8 mouse cellular contexts compared by ENCODE assay signal in the genomic region with DNA sequence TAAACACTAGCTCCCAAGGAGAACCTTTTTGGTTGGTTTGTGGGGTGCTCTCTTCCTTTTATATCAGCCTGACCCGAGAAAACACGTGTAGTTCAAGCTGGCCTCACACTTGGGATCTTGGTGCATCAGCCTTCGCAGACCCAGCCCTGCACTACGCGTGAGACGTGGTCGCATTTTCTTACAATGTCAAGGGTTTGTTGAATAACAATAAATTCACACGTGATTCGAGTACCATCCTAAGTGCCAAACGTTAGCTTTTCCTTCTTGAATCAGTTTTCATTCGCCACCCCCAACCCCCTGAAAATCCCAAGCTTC. TPM values are rescaled to one million over a fixed set of nuclear protein-coding genes. Genes with fewer than 3 reads are reported as not detected.
DNase-seq lines count a peak whose midpoint lies in the region; ATAC-seq and TF ChIP-seq lines count a peak whose summit lies in the region.

No protein-coding gene starts in this region.

- peak overlapping the region; percentile 92 for H3K27ac ChIP-seq in kidney, postnatal 0 days
- peak overlapping the region; percentile 93 for H3K27ac ChIP-seq in hindbrain, embryonic 16.5 days (ENCODE audit: low read depth, low read length)
- H3K27ac ChIP-seq in midbrain, embryonic 15.5 days = peak overlapping the region; percentile 95

- peak overlapping the region; percentile 61 for H3K4me2 ChIP-seq in kidney, postnatal 0 days (ENCODE audit: low read length)
- H3K4me2 ChIP-seq in hindbrain, embryonic 16.5 days (ENCODE audit: low read length) = peak overlapping the region; percentile 78
- H3K4me2 ChIP-seq in midbrain, embryonic 15.5 days = peak overlapping the region; percentile 76

- no peak for TF ChIP-seq CTCF in kidney, postnatal 0 days (IDR thresholded peaks at IDR 0.05; ENCODE audit: low read depth)

- DNase-seq in kidney, postnatal 0 days (ENCODE audit: low spot score) = no peak
- DNase-seq in kidney, adult 18-20 months = no peak
- DNase-seq in gastrocnemius, postnatal 4 days (ENCODE audit: low spot score in 2 of 2) = no peak
- no peak for DNase-seq in left cerebral cortex, postnatal 4 days
- no peak for DNase-seq in natural killer cell, adult 2 months (ENCODE audit: low spot score in 2 of 2)

- no peak; the same call in 1 of the 2 replicates for ATAC-seq in kidney, postnatal 0 days (replicated peaks; ENCODE audit: low FRiP score, low read depth)
- ATAC-seq in common myeloid progenitor, adult 5-6 weeks (replicated peaks; ENCODE audit: low read depth, poor library complexity, severe bottlenecking) = peak; percentile 6; the same call in 1 of the 2 replicates
- peak; percentile 5 for ATAC-seq in hindbrain, embryonic 16.5 days
- no peak; the same call in 1 of the 2 replicates for ATAC-seq in midbrain, embryonic 15.5 days (replicated peaks)

- H3K36me3 ChIP-seq in kidney, postnatal 0 days (ENCODE audit: insufficient read depth, low read length) = peaks cover 6% of the 10 kb centered on the region
- no peaks in the 10 kb centered on the region for H3K36me3 ChIP-seq in hindbrain, embryonic 16.5 days (ENCODE audit: control insufficient read depth, insufficient read depth, low read length)
- H3K36me3 ChIP-seq in midbrain, embryonic 15.5 days (replicated peaks) = 0 out of 2 replicates have a peak, but pooled peaks cover 5% of the 10 kb centered on the region

- H3K4me3 ChIP-seq in kidney, postnatal 0 days (replicated peaks; ENCODE audit: low read depth, low read length) = peak overlapping the region; percentile 66
- peak overlapping the region; percentile 82 for H3K4me3 ChIP-seq in hindbrain, embryonic 16.5 days (ENCODE audit: low read length)
- peak overlapping the region; percentile 68 for H3K4me3 ChIP-seq in midbrain, embryonic 15.5 days

- no peaks in the 10 kb centered on the region for H3K27me3 ChIP-seq in kidney, postnatal 0 days (ENCODE audit: insufficient read depth, low read length)
- H3K27me3 ChIP-seq in hindbrain, embryonic 16.5 days (replicated peaks; ENCODE audit: control insufficient read depth, insufficient read depth, low read length) = no peaks in the 10 kb centered on the region
- no peaks in the 10 kb centered on the region for H3K27me3 ChIP-seq in midbrain, embryonic 15.5 days (replicated peaks)

- no peaks in the 10 kb centered on the region for H3K9me3 ChIP-seq in kidney, postnatal 0 days (replicated peaks; ENCODE audit: low read length)
- no peaks in the 10 kb centered on the region for H3K9me3 ChIP-seq in hindbrain, embryonic 16.5 days (ENCODE audit: control insufficient read depth, low read length)
- no peaks in the 10 kb centered on the region for H3K9me3 ChIP-seq in midbrain, embryonic 15.5 days

- H3K4me1 ChIP-seq in kidney, postnatal 0 days (replicated peaks; ENCODE audit: insufficient read depth, low read length) = peaks cover 11% of the 10 kb centered on the region; the same call in 1 of the 2 replicates
- H3K4me1 ChIP-seq in hindbrain, embryonic 16.5 days (ENCODE audit: control insufficient read depth, insufficient read depth, low read depth, low read length) = peaks cover 24% of the 10 kb centered on the region
- H3K4me1 ChIP-seq in midbrain, embryonic 15.5 days = peaks cover 38% of the 10 kb centered on the region

- peak overlapping the region; percentile 78 for H3K9ac ChIP-seq in kidney, postnatal 0 days (ENCODE audit: low read depth, low read length)
- peak overlapping the region; percentile 94 for H3K9ac ChIP-seq in hindbrain, embryonic 16.5 days (ENCODE audit: low read depth, low read length)
- peak overlapping the region; percentile 80 for H3K9ac ChIP-seq in midbrain, embryonic 15.5 days

- intact Hi-C loops in left cerebral cortex, postnatal 4 days (cut with DNase I) = loop anchor here (10.0 kb wide), 1 partner anchor 65 kb away; no protein-coding TSS in a partner anchor

- 3% methylated on average over 11 of the region's 11 CpGs for WGBS in kidney, postnatal 0 days
- 5% methylated on average over 11 of the region's 11 CpGs for WGBS in hindbrain, embryonic 16.5 days
- WGBS in midbrain, embryonic 15.5 days = 2% methylated on average over 11 of the region's 11 CpGs

RNA-seq across cellular contexts. Expression of a gene that starts 14.0 kb away (rescaled TPM):
- polyA plus RNA-seq in kidney, postnatal 0 days (2015; fragmentation: Nextera tagmentation; extraction: Ambion mirVana) = 131 and 148 TPM in 2 replicates
- total RNA-seq in common myeloid progenitor, adult 5-6 weeks (2017) = 116 and 137 TPM in 2 replicates
- 84.2 and 108 TPM in 2 replicates for polyA plus RNA-seq in hindbrain, embryonic 16.5 days (2015; fragmentation: Nextera tagmentation; extraction: Ambion mirVana)
- 101 and 102 TPM in 2 replicates for polyA plus RNA-seq in midbrain, embryonic 15.5 days (2015; fragmentation: Nextera tagmentation; extraction: Ambion mirVana)
- total RNA-seq in gastrocnemius, postnatal 4 days (2021) = 100 to 1,000 TPM; 154 to 169 TPM
- total RNA-seq in left cerebral cortex, postnatal 4 days (2021) = 100 to 1,000 TPM; 104 to 115 TPM

Comparison
In these comparisons a context has a peak if more than half of its experiments do, and no peak if none do; other contexts are left out.
1. ATAC-seq: peak in common myeloid progenitor, adult 5-6 weeks (single experiment) and hindbrain, embryonic 16.5 days (single experiment); none in kidney, postnatal 0 days (single experiment) and midbrain, embryonic 15.5 days (single experiment).
2. Peak in every context shown above with its lines, with median percentiles within 50 percentile points of each other: H3K27ac ChIP-seq, H3K4me2 ChIP-seq, H3K4me3 ChIP-seq and H3K9ac ChIP-seq.